Mouse (Mus musculus) MEL (cell line): ENCODE measurements around the gene Fam217b. TPM values are rescaled to one million over a fixed set of nuclear protein-coding genes. Genes with fewer than 3 reads are reported as not detected.

Experiments used
- DNase-seq: peaks from one replicate; pipeline ENCODE4 v3.0.0; 2011; ENCODE audit warnings: low read depth, low spot score
- H3K27ac ChIP-seq: 2 replicates; pipeline ENCODE4 v1.5.1; 2012; ENCODE audit warnings: low read depth, mild to moderate bottlenecking, control low read depth, low read length, moderate library complexity; ENCODE audit not compliant: control insufficient read depth
- H3K27me3 ChIP-seq, 2 experiments: fragments of 150-350 bp in 1 of 2; sonication (generic) in 1 of 2; 2 replicates each; pipeline ENCODE4 v1.6.1; 2012; ENCODE audit warnings: low read length in 2 of 2, mild to moderate bottlenecking in 2 of 2, improper control_type of control experiment in 1 of 2, moderate library complexity in 1 of 2; ENCODE audit not compliant: insufficient read depth in 2 of 2, control insufficient read depth in 1 of 2
- H3K36me3 ChIP-seq, 2 experiments: 2 replicates each; pipeline ENCODE4 v1.6.1; 2012 to 2014; ENCODE audit warnings: low read length in 2 of 2, improper control_type of control experiment in 1 of 2, inconsistent platforms in 1 of 2, mild to moderate bottlenecking in 1 of 2; ENCODE audit not compliant: insufficient read depth in 2 of 2, control insufficient read depth in 1 of 2
- H3K4me1 ChIP-seq, 2 experiments: fragments of 150-350 bp in 1 of 2; sonication (generic) in 1 of 2; 2 replicates each; pipeline ENCODE4 v1.6.1; 2012; ENCODE audit warnings: low read length in 2 of 2, improper control_type of control experiment in 1 of 2, mild to moderate bottlenecking in 1 of 2; ENCODE audit not compliant: insufficient read depth in 2 of 2, control insufficient read depth in 1 of 2
- H3K4me3 ChIP-seq, 2 experiments: fragments of 150-350 bp in 1 of 2; sonication (generic) in 1 of 2; 2 replicates each; pipeline ENCODE4 v1.5.1; 2012; ENCODE audit warnings: low read depth in 2 of 2, low read length in 2 of 2, mild to moderate bottlenecking in 2 of 2, moderate library complexity in 2 of 2, control low read depth in 1 of 2, improper control_type of control experiment in 1 of 2; ENCODE audit not compliant: control insufficient read depth in 1 of 2, insufficient read depth in 1 of 2
- H3K79me2 ChIP-seq: 2 replicates; pipeline ENCODE4 v1.6.1; 2012; ENCODE audit warnings: mild to moderate bottlenecking, low read length, moderate library complexity; ENCODE audit not compliant: control insufficient read depth, poor library complexity, insufficient read depth
- H3K9ac ChIP-seq: 2 replicates; pipeline ENCODE4 v1.6.1; 2012; ENCODE audit warnings: low read depth, mild to moderate bottlenecking, control low read depth, low read length, moderate library complexity; ENCODE audit not compliant: control insufficient read depth, poor library complexity, severe bottlenecking
- H3K9me3 ChIP-seq: fragments of 150-350 bp; sonication (generic); replicated peaks from 2 replicates; pipeline ENCODE4 v1.6.1; 2012; ENCODE audit warnings: mild to moderate bottlenecking, low read length, improper control_type of control experiment, moderate library complexity; ENCODE audit not compliant: insufficient read depth
- ELF1 ChIP-seq: IDR thresholded peaks from 2 replicates; pipeline ENCODE4 v1.6.1; 2014; ENCODE audit warnings: low read depth, mild to moderate bottlenecking, inconsistent platforms, low read length, improper control_type of control experiment, moderate library complexity
- EP300 ChIP-seq, 2 experiments: IDR thresholded peaks; 2 replicates each; pipeline ENCODE4 v1.6.1; 2011; ENCODE audit warnings: improper control_type of control experiment in 2 of 2, low read length in 2 of 2, low read depth in 1 of 2, mild to moderate bottlenecking in 1 of 2
- GATA1 ChIP-seq: IDR thresholded peaks from 2 replicates; pipeline ENCODE4 v1.6.1; 2011; ENCODE audit warnings: low read depth, low read length, improper control_type of control experiment
- HCFC1 ChIP-seq: IDR thresholded peaks from 2 replicates; pipeline ENCODE4 v1.6.1; 2012; ENCODE audit warnings: low read depth, mild to moderate bottlenecking, inconsistent platforms, low read length, improper control_type of control experiment, moderate library complexity
- JUND ChIP-seq: IDR thresholded peaks from 2 replicates; pipeline ENCODE4 v1.6.1; 2011; ENCODE audit warnings: low read depth, mild to moderate bottlenecking, improper control_type of control experiment, low read length
- KAT2A ChIP-seq: conservative IDR thresholded peaks from 2 replicates; pipeline ENCODE4 v1.6.1; 2012; ENCODE audit warnings: low read depth, low read length, improper control_type of control experiment, inconsistent platforms
- MAFK ChIP-seq: IDR thresholded peaks from 2 replicates; pipeline ENCODE4 v1.6.1; 2011; ENCODE audit warnings: low read depth, mild to moderate bottlenecking, low read length, improper control_type of control experiment, borderline replicate concordance
- MAZ ChIP-seq: IDR thresholded peaks from 2 replicates; pipeline ENCODE4 v1.6.1; 2012; ENCODE audit warnings: low read depth, mild to moderate bottlenecking, inconsistent platforms, low read length, improper control_type of control experiment
- MEF2A ChIP-seq: IDR thresholded peaks from 2 replicates; pipeline ENCODE4 v1.6.1; 2014; ENCODE audit warnings: low read depth, mild to moderate bottlenecking, inconsistent platforms, low read length, improper control_type of control experiment; ENCODE audit not compliant: poor library complexity, insufficient replicate concordance, severe bottlenecking; ENCODE audit errors: extremely low read depth
- MYB ChIP-seq: IDR thresholded peaks from 2 replicates; pipeline ENCODE4 v1.6.1; 2011; ENCODE audit warnings: mild to moderate bottlenecking, low read depth, low read length, improper control_type of control experiment
- NELFE ChIP-seq: IDR thresholded peaks from 2 replicates; pipeline ENCODE4 v1.6.1; 2011; ENCODE audit warnings: low read depth, low read length, improper control_type of control experiment
- NRF1 ChIP-seq: IDR thresholded peaks from 2 replicates; pipeline ENCODE4 v1.6.1; 2014; ENCODE audit warnings: low read depth, mild to moderate bottlenecking, inconsistent platforms, low read length, improper control_type of control experiment, moderate library complexity; ENCODE audit not compliant: poor library complexity, insufficient read depth, severe bottlenecking
- POLR2A ChIP-seq, 2 experiments: IDR thresholded peaks; 2 replicates each; pipeline ENCODE4 v1.6.1; 2011 to 2012; ENCODE audit warnings: low read length in 2 of 2, mild to moderate bottlenecking in 2 of 2, control low read depth in 1 of 2, improper control_type of control experiment in 1 of 2, low read depth in 1 of 2, moderate library complexity in 1 of 2; ENCODE audit not compliant: control insufficient read depth in 1 of 2, insufficient read depth in 1 of 2, poor library complexity in 1 of 2
- POLR2AphosphoS2 ChIP-seq: IDR thresholded peaks from 2 replicates; pipeline ENCODE4 v1.6.1; 2011; ENCODE audit warnings: low read length, improper control_type of control experiment
- RCOR1 ChIP-seq: IDR thresholded peaks from 2 replicates; pipeline ENCODE4 v1.6.1; 2012; ENCODE audit warnings: low read depth, mild to moderate bottlenecking, inconsistent platforms, low read length, improper control_type of control experiment
- TAL1 ChIP-seq: IDR thresholded peaks from 2 replicates; pipeline ENCODE4 v1.6.1; 2012; ENCODE audit warnings: mild to moderate bottlenecking, inconsistent platforms, low read length, moderate library complexity, mixed read lengths
- TBP ChIP-seq: IDR thresholded peaks from 2 replicates; pipeline ENCODE4 v1.8.0; 2011; ENCODE audit warnings: low read depth, low read length, improper control_type of control experiment
- ZC3H11A ChIP-seq: IDR thresholded peaks from 2 replicates; pipeline ENCODE4 v1.6.1; 2012; ENCODE audit warnings: low read depth, mild to moderate bottlenecking, inconsistent platforms, low read length, improper control_type of control experiment
- polyA plus RNA-seq, 2 experiments: library from polyadenylated mRNA; stranded (reverse) in 1 of 2; unstranded in 1 of 2; fragments of >175 nt in 1 of 2; fragments of >200 nt in 1 of 2; gene quantifications; 2 replicates each; pipeline versions ENCODE4 v1.2.1 to v1.2.4; 2012; ENCODE audit warnings: low replicate concordance in 2 of 2, low read depth in 1 of 2; ENCODE audit not compliant: insufficient read length in 2 of 2, insufficient read depth in 1 of 2, missing spikeins in 1 of 2
- total RNA-seq: library from RNA; depleted of rRNA; stranded (reverse); fragments of 300-350 nt; gene quantifications from 2 replicates; pipeline ENCODE4 v1.2.3, GENCODE M21; 2012

Gene Fam217b
- total and polyA plus RNA-seq, 3 experiments: not detected

- Histone ChIP-seq H3K36me3 (no peaks in the 10 kb centered on the region), H3K9ac (no peak overlapping the region), H3K4me1 (no peaks in the 10 kb centered on the region), H3K4me3 (no peak overlapping the region), H3K79me2 (no peaks in the 10 kb centered on the region), H3K27ac (no peak overlapping the region), H3K9me3 (no peaks in the 10 kb centered on the region), H3K27me3 (no peaks in the 10 kb centered on the region)
- TF ChIP-seq POLR2AphosphoS2: no peak
- no peak for TF ChIP-seq KAT2A
- no peak for TF ChIP-seq GATA1
- TF ChIP-seq JUND: no peak
- no peak for TF ChIP-seq POLR2A (IDR thresholded peaks at IDR 0.05; ENCODE audit: control insufficient read depth in 1 of 2, insufficient read depth in 1 of 2, low read depth in 1 of 2, low read length in 2 of 2, poor library complexity in 1 of 2)
- TF ChIP-seq RCOR1: no peak
- TF ChIP-seq TAL1: no peak
- no peak for TF ChIP-seq MAFK
- TF ChIP-seq TBP: no peak
- no peak for TF ChIP-seq ELF1
- no peak for TF ChIP-seq MYB
- no peak for DNase-seq
Measured at GRCm38 (mm10) chr2:178428676-178429075, 14.4 kb downstream of the Fam217b start.

DNA sequence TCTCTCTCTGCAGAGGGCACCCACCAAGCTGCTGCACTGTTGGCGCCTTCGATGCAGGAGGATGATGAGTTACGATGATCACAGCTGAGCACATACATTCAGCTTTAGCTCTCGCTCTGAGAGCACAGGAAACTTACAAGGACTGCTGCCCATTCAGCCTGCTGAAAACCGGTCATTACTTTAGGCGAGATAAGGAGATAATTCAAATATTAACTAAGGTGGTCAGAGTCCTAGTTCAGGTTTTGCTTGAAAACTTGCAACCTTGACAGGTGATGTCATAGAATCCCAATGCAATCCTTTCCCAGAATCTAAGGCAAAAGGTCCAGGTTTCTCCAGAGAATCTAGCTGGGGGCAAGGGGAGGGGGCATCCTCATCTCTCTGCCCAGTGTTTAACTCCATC is 15.1 kb downstream of the Fam217b start:
- H3K79me2 ChIP-seq: no peaks in the 10 kb centered on the region
- no peak overlapping the region for H3K27ac ChIP-seq
- H3K27me3 ChIP-seq: no peaks in the 10 kb centered on the region
- TF ChIP-seq MAFK: no peak
- no peak for TF ChIP-seq MYB
- TF ChIP-seq NRF1: no peak
- no peak for TF ChIP-seq HCFC1
- no peak for TF ChIP-seq EP300 (IDR thresholded peaks at IDR 0.05; ENCODE audit: low read depth in 1 of 2, low read length in 2 of 2)
- no peak for DNase-seq
- no peak overlapping the region for H3K9ac ChIP-seq
- no peaks in the 10 kb centered on the region for H3K4me1 ChIP-seq
- H3K9me3 ChIP-seq: no peaks in the 10 kb centered on the region
- no peak overlapping the region for H3K4me3 ChIP-seq
- no peaks in the 10 kb centered on the region for H3K36me3 ChIP-seq

GRCm38 (mm10) chr2:178430231-178430630 is 15.9 kb downstream of the Fam217b start, which contains the start of gene Cdh26:
Gene Cdh26 (plus strand): TSS chr2:178430531.
- Histone ChIP-seq H3K4me1 (no peaks in the 10 kb centered on the region), H3K79me2 (no peaks in the 10 kb centered on the region), H3K9ac (no peak within 1 kb of the TSS), H3K9me3 (no peaks in the 10 kb centered on the region), H3K36me3 (no peaks in the 10 kb centered on the region), H3K27ac (no peak within 1 kb of the TSS), H3K27me3 (no peaks in the 10 kb centered on the region), H3K4me3 (no peak within 1 kb of the TSS)
- DNase-seq: no peak
- TF ChIP-seq RCOR1: no peak
- TF ChIP-seq MEF2A: no peak
- TF ChIP-seq NELFE: no peak
- TF ChIP-seq MAZ: no peak
- no peak for TF ChIP-seq ZC3H11A
